Mouse (Mus musculus) kidney, postnatal 25 days (tissue): ENCODE data around the gene Gm28043.
A peak's percentile ranks its signal among the peaks of the same experiment; 100 is the strongest.

Experiments
- DNase-seq, 2 experiments: peaks; one replicate each; pipeline ENCODE4 v3.0.0; 2021; ENCODE audit warnings: mixed read lengths in 2 of 2

Gm28043 gene

DNA sequence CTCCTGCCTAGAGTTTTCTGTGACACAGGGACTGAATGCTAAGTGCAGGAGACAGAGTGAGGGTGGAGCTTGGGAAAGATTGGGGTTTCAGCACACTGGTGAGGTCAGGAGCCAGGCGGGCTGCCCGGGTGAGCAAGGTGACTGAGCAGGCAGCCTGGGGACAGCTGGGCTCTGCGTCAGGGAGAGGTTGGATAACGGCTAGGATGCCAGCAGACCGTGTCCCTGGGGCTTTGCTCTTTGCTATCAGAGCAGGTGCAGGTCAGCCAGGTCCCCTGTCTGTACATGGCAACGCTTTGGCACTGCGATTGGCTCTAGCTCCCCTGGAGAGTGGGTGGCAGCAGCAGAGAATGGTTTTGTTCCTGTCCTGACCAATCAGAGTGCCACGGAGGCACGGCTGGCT, 12.6 kb downstream of the Gm28043 start:
- no peak for DNase-seq

DNA sequence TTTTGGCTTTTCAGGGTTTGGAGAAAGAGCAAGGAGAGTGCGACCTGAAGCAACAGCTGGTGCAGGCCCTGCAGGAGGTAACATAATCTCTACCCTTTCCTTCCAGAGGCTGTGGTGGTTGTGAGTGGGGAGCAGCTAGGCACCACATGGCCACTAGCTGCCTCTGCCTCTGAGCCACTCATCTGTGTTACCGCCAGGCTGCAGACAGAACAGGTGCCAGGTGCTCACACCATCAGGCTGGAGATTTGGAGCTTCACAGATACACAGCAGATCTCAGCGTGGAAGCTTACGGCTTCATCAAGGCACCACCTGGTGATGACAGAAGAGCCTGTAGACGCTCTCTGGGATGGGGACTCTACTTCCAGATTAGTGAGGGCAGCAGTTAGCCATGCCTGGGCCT, 14.3 kb downstream of the Gm28043 start:
- DNase-seq: no peak

DNA sequence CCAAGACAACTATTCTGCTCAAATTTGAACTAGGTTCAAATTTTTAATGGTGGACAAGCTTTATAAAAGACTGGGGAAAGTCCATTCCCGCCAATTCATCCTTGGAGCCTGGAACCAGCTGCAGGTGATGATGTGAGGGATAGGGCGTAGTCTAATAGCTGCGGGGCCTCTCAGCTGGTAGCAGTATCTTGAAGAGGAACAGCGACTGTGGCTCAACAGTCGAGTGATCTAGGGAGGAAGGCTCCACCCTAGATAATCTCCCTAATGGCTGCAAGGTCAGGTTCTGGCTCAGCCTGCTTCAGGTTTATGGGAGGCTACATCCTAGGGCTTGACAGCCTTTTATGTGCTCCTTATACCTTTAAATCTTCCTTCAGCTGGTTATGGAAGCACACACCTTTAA, 14.9 kb downstream of the Gm28043 start:
- DNase-seq: no peak

DNA sequence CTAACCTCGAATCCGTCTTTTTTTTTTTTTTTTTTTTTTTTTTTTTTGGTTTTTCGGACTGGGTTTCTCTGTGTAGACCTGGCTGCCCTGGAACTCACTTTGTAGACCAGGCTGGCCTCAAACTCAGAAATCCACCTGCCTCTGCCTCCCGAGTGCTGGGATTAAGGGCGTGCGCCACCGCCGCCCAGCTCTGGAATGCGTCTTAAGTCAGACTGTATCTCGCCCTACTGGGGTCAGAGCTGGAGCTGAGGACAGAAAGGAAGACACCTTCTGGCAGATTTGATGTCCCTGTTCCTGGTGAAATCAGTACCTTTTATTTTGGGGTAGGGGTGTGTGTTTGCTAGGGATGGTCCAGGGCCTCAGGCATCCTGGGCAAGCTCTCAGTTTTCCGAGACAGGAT, 17.6 kb downstream of the Gm28043 start:
- no peak for DNase-seq

DNA sequence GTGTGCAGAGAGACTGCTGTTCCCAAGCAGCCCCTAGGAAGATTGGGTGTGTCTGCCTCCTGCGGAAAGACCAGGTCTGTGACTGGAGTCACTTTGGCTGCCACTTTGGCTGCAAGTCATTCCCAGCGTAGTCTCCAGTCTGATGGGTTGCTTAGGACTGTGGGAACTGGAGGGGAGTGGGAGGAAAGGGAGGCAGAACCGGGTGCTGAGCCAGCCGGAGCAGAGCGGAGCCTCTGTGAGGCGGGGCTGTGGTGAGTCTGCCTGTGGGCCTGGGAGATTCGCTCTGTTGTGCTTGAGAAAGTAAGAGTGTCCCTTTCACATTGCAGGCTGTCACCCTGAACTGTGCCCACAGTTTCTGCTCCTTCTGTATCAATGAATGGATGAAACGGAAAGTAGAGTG, 20.8 kb downstream of the Gm28043 start:
- DNase-seq: no peak

DNA sequence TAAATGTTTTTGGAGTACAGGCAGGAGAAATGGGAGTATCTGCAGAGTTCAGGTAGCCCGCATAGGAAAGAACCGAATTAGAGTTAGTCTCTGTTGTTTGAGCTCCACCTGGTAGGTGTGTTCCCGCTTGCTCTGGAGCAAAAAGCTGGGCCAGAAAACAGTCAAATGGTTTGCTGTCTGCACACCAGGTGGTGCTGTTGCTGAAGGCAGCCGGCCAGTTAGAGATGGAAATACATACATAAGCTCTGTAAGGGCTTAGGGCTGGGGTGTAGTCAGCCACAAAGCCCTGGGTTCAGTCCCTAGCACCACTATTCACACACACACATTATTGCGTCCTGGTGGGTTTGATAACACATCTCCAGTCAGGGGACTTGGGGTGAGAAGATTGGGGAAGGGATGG, 21.4 kb downstream of the Gm28043 start:
- peak; percentile 40 to 44 for DNase-seq

DNA sequence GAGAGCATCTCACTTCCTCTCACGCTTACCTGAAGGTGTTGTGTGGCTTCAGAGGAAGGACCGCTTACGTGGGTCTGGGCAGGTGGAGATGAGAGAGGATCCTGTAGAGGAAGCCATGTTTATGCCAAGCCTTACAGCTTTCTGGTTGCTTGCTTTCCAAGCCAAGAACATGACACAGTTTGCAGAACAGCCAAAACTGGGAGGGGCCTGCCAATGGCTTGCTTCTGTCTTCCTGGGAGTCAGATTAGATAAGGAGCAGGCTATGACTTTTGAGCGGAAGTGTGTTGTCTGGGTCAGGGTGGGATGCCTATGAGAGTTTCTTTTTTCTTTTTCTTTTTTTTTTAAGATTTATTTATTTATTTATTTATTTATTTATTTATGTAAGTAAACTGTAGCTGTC, 22.7 kb downstream of the Gm28043 start:
- no peak for DNase-seq

DNA sequence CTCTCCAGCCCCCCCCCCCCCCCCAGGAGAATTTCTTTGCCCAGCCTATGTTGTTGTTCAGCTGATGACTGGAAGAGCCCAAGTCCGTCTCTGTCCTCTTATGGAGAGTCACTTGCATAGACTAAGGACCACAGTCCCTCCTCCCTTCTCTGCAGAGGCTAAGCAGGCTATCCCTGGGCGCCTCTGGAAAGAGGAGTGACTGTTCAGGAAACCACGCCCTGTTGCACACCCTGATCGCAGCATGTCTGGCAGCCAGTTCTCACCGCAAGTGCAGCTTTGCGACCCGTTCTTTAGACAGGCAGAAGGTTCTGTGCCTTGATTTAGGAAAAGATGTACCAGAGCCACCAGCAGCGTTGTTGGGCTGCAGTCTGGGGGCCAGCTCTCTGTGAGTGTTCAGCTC, 23.2 kb downstream of the Gm28043 start:
- DNase-seq: peak in 1 of 2 experiments; percentile 40

DNA sequence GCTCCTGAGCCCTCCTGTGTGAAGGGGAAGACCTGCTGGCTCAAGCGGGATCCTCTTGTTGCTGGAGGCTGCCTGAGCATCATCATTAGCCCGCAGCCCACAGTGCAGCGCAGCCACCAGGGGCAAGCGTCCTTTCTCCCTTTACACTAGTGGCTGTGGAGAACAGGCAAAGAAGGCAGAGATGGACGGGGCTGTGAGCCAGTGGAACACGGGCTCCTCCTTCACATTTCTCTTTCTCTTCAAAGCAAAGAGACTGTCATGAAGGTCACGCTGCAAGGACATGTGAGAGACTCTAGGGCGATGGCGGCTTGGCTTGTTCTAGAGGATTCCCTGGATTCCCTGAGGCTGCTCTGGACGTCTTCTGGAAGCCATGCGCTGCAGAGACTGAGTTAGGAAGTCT, 26.3 kb downstream of the Gm28043 start:
- no peak for DNase-seq

DNA sequence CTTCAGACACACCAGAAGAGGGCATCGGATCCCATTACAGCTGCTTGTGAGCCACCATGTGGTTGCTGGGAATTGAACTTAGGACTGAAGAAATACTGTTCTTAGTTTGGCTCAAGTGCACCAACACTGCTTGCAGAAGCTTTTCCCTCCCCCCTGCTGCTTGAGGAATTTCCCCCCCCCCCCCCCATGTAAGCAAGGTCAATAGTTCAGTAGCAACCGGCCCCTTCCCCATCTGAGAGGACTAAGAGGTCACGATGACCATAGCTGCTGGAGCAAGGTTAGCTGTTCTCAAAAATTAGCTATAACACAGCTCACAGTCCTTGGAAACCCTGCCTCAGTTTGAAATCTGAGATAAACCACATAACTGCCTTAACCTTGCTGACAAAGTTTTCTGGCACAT, 27.5 kb downstream of the Gm28043 start:
- DNase-seq: no peak

DNA sequence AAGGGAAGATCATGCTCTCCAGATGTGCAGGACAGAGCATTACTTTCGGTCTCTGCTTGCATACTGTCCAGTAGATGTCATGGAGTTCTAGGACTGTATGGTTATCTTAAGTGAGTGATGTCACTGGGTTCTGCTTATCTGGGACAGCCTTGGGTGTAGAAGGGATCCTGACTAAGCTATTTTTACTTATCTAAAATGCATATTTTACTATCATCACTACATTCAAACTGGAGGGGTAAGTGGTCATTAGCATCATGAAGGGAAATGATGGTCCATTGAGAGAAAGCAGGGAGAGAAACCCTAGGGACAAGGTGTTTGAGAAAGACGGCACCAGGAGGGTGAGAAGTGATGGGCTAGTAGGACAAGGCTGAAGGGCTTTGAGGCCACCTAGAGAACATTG, 43.6 kb downstream of the Gm28043 start:
- DNase-seq: no peak

DNA sequence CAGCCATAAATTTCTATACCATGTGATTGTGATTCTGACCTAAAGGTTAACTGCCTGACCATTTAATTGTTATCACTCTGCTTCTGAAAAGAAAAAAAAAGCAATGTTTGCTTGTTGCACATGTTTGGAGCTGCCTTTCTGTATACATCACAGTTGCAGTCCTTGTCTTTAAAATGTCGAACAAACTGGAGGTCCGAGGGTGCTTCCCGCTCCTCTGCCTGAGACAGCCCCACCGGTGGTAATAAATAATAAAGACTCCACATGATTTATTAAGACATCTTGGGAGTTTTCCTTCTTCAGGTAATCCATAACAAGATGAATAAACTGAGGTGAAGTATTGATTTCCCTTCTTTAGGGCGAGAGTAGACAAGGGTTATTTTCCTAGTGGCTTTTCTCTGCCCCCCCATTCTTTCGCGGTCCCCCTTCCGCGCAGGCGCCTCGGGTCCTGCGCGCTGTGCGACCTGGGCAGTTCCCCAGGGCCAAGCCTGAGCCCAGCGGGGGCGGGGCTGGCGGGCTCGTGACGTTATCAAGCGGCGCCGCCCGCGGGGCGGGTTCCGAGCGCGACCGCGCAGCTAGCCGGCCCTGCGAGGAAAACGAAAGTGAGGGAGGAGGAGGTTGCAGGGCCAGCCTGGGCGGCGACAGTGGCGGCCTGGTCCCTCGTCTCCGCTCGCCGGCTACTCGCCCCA, 45.5 kb downstream of the Gm28043 start, which contains the start of gene Cmtr1:
Gene Cmtr1 (plus strand): TSS at position 520 of the 686 bp plus-strand sequence.
- DNase-seq: peak; percentile 96 to 97

DNA sequence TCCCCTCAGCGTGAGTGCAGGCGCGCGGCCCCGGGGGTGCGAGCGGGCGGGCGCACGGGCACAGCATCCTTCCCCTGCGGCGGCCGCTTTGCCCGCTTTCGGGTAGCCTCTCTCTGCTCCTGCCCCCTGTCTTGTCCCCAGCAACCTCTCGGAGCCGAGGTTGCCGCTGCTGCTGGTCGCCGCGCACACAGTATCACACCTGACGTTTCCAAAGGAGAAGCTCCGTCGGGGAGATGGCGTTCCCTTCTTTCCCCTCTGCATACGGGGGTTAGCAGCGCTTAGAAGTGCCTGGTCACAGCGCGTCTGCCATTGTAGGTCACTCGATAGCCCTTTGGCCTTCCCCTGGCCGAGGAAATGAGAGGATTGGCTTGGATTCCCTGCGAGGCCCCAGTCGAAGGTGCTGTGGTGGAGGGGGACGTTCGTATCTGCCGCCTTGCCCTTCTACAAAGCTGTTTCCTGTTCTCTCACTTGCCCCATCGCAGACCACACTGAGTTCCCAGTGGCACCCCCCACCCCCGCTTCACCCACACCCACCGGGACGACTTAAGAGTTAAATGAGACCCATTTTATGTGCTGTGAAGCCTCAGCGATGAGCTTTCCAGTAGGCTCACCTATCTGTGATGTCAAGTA, 46.2 kb downstream of the Gm28043 start:
- peak; percentile 16 to 45 for DNase-seq

DNA sequence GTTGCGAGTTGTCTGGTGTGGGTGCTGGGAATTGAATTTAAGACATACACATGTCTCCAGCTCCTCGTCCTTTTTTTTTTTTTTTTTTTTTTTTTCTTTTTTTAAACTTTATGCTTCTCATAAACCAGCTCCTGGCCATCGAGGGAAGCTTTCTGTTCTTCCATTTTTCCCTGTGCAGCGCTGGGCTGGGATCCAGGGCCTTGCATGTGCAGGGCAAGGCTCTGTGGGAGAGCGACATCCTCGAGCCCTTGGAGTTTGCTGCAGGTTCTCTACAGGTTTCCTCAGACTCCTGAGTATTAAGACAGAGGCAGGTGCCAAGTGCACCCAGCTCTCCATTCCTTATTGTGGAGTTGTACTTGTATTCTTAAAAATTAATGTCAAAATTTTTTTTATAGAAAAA, 47.5 kb downstream of the Gm28043 start:
- DNase-seq: no peak

DNA sequence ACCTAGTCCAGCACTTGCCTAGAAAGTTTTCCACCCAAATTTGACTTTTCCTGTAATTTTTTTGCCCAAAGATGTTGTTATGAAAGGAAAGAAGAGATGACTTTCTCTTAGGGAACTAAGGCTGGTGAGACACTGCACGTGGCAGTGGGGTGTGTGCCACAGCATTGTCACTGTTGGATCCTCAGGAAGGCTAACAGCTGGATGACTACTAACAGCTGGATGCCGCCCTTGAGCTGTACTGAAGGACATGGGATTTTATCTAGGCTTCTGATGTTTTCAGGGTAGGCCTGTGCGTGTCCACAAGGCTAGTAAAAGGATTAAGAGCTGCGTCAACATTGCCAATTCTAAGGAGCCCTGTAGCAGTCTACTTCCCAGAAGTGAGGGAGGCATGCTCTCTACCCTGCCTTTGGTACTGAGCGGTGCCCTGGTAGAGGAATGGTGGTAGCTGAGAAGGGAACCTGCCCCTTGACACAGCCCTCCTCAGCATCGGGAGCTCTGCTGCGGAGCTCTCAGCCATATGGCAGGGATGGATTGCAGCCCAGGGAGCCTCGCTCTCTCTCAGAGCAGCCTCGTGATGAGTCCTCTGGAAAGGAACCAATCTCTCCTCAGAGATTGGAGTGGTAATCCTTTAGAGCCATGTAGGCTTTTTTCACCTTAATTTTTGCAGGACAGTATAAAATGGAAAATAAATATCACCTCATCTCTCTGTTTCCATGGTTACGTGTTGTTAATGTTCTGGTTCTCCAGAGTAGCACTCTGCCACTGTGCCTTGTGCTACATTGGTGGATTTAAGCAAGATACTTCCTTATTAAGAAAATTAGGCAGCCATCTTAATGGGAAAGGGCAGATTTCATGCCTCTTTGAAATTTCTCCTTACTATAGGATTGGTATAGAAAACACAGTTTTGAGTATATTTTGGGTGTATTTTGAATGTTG, 53.6 kb downstream of the Gm28043 start:
- no peak for DNase-seq

DNA sequence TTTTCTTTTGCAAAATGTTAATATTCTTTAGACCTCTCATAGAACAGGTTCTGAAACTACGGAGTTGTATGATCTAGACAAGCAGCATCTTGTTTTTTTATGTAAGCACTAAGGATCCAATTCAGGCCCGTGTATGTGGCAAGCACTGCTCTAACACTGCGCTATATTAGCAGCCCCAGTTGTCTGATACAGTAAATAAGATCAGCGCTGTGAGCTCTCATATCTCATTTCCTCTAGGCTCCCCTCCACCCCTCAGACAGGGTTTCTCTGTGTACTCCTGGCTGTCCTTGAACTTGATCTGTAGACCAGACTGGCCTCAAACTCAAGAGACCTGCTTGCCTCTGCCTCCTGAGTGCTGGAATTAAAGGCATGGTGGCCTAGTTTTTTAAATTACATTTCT, 54.4 kb downstream of the Gm28043 start:
- no peak for DNase-seq

DNA sequence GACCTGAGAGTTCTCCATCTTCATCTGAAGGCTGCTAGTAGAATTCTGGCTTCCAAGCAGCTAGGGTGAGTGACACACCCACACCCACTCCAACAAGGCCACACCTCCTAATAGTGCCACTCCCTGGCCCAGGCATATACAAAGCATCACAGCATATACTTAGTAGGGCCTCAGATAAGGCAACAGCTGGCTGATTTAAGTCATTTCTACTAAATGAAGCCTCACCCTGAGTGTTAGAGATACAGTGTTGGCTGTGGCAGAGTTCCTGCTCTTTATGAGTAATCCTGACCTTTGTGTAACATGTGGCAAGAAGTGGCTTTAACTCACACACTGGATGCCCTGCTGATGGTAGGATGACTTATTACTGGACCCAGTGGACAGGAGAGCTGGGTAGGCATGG, 55.3 kb downstream of the Gm28043 start:
- DNase-seq: no peak

DNA sequence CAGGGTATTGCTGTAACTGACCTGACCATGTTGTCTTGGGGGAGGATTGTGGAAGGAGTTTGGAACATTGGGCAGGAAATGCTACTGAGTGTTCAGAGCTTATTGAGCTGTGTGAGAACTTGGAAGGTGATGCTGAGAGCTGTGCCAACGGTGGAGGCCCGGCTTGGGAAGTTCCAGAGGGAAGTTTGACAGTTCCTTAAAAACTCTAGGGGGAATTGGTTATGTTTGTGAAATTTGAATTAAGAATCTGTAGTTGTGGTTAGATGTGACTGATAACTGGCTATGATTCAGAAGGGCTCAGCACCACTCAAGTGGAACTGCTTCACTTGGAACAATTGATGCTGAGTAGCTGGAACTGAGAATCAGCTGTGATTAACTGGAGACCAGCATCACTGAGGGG, 56.3 kb downstream of the Gm28043 start:
- DNase-seq: no peak

DNA sequence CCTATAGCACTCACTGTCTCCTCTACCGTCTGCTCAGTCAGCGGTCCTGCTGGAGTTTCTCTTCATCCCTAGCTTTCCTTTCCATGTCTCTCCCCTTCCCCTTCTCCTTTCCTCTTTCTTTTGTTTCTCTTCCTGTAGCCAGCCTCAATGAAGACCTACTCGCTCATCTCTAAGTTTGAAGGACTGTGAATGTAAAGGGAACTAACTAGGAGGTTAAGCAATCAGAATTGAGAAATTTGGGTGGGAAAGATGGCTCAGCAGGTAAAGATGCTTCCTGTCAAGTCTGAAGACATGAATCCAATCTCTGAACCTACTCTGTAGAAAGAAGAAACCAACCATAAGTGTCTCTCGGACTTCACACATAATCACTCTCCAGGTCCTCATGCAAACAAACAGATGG, 58.6 kb downstream of the Gm28043 start:
- no peak for DNase-seq

DNA sequence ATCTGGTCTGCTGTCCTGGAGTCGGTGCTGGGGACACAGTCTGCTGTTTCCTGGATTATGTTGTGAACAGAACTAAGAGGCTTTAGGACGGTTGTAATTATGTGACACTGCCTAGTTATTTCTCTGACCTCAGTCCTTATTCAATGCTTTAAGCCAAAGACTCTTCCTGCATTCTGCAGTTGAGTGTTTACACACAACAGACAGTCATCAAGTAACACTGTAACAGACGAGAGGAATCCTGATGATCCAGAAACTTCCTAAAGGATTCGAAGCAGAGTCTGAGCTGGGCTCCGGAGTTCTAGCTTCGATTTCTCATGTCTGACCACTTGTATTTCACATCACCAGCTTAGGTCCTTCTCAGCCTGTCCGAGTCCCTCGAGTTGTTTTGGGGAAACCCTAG, 63.9 kb downstream of the Gm28043 start:
- no peak for DNase-seq

DNA sequence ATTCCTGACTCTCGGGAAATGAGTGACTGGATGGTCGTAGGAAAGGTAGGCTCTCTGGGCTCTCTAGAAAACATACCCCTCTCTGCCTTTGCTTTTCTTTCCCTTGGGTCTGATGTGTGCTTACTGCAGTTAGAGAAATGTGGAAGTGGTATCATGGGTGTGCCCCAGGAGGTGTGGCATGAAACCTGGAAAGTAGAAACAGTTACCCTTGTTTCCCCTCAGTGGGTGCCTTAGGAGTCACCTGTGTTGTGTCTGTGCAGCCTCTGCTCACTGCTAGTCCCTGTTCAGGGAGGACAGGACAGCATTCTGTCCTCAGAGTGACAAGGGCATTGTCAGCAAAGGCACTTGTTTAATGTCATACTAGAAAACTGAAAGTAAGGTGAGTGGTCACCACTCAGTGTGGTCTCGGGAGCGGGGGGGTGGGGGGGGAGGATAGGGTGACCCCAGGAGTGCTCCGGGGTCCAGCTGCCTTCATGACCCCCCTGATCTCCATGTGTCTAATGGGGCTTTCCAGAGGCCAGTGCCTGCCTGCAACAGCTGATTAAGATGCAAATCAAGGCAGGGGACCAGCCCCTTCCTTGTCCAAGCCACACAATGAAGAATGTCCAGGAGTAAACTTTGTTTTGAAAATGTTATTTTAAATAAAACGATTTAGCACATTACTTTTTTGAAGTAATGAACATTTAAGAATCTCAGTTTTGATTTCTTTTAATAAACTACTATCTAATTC, 64.5 kb downstream of the Gm28043 start:
- DNase-seq: no peak

DNA sequence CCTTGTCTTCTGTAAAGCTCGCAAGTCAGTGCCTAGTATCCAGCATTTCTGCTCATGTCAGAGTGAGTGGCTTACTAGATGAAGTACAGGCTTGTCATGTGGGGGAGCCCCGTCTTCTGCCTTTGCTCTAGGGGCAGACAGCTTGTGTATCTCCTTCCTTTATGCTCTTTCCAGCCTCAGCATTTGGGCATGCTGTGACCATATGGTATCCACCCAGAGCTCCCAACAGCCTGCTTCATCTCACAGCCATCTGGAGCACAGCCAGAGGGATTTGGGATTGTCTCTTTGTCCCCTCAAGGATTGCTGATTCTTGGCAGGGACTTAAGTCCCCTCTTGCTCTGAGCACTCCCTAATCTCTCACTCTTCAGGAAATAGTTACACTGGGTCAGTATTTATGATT, 65.5 kb downstream of the Gm28043 start:
- peak; percentile 62 to 69 for DNase-seq

DNA sequence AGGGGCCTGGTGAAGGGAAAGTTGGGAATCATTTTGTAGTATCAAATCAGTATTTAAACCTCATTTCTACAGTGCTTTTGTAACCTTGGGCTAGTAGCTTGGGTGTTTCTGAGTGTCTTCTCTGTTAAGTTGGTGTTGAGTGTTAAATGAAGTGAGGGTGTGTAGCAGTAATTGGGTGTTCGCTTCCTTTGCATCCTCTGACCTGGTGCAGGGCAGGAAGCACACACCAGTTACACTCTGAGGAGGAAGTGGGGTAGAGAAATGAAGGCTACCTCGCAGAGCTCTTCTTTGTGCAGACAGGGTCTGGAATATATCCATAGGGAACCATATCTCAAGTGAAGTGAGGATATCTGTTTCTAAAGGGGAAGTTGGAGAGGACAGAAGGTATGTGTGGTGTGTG, 66.2 kb downstream of the Gm28043 start:
- no peak for DNase-seq
